Mouse (Mus musculus): Measurements from ENCODE around the gene Cux2. TPM values are rescaled to one million over a fixed set of nuclear protein-coding genes. Genes with fewer than 3 reads are reported as not detected.

Gene Cux2
- polyA plus RNA-seq, 1 experiment from 2014 or later: 9.9 TPM

DNA sequence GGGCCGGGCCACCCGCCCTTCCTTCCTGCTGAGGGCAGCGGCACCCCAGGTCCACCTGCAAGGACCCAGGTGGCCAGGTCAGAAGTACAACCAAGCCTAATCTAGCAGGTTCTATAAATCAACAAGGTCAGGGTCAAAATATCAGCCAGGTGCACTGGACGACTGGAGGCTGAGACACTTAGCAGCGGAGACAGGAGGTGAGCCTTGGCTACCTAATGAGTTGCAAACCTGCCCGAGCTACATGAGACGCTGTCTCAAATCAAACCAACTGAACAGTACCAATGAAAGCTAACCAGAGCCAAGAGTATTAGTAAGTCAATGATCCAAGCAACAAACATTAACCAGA is 210.8 kb downstream of the Cux2 start:
- 0 out of 2 replicates have a peak, but pooled peaks cover 3% of the 10 kb centered on the region for H3K27me3 ChIP-seq
- peaks cover 67% of the 10 kb centered on the region for H3K4me1 ChIP-seq
- peak overlapping the region; percentile 50 for H3K9ac ChIP-seq
- no peaks in the 10 kb centered on the region for H3K9me3 ChIP-seq (replicated peaks)
- 21% methylated on average over 7 of the region's 7 CpGs for WGBS
- H3K4me2 ChIP-seq: peak overlapping the region; percentile 95
- H3K27ac ChIP-seq: peak overlapping the region; percentile 89
- no peak for ATAC-seq (replicated peaks; ENCODE audit: low FRiP score)
- peak overlapping the region; percentile 75 for H3K4me3 ChIP-seq (replicated peaks)
- H3K36me3 ChIP-seq: no peaks in the 10 kb centered on the region

GRCm38 (mm10) chr5:121838341-121839127 is 211.4 kb downstream of the Cux2 start:
- Histone ChIP-seq H3K4me3 (replicated peaks) (peak overlapping the region; percentile 75), H3K27ac (peak overlapping the region; percentile 89), H3K9me3 (replicated peaks) (no peaks in the 10 kb centered on the region), H3K4me1 (peaks cover 67% of the 10 kb centered on the region), H3K4me2 (peak overlapping the region; percentile 95), H3K36me3 (no peaks in the 10 kb centered on the region), H3K9ac (peak overlapping the region; percentile 50), H3K27me3 (no peaks in the 10 kb centered on the region)
- 1% methylated on average over 44 of the region's 46 CpGs for WGBS
- no peak for ATAC-seq (replicated peaks; ENCODE audit: low FRiP score)

- H3K4me3 ChIP-seq (replicated peaks): peak within 1 kb of the TSS; percentile 75
- H3K27me3 ChIP-seq: no peaks in the 10 kb centered on the region
- no peaks in the 10 kb centered on the region for H3K9me3 ChIP-seq (replicated peaks)
- no peaks in the 10 kb centered on the region for H3K36me3 ChIP-seq
- peak within 1 kb of the TSS; percentile 65 for H3K9ac ChIP-seq
- peaks cover 67% of the 10 kb centered on the region for H3K4me1 ChIP-seq
- peak within 1 kb of the TSS; percentile 89 for H3K27ac ChIP-seq
- peak; percentile 20 for ATAC-seq (replicated peaks; ENCODE audit: low FRiP score)
- peak within 1 kb of the TSS; percentile 95 for H3K4me2 ChIP-seq
- WGBS: 2% methylated on average over 35 of the region's 35 CpGs
Observed at GRCm38 (mm10) chr5:121837441-121838340, 212.2 kb downstream of the Cux2 start, which contains the start of gene Sh2b3. TSS of gene Sh2b3 (minus strand) at chr5:121837646.

- ATAC-seq (replicated peaks; ENCODE audit: low FRiP score): peak; percentile 66
Observed at GRCm38 (mm10) chr5:121836692-121837415, 213.0 kb downstream of the Cux2 start.

DNA sequence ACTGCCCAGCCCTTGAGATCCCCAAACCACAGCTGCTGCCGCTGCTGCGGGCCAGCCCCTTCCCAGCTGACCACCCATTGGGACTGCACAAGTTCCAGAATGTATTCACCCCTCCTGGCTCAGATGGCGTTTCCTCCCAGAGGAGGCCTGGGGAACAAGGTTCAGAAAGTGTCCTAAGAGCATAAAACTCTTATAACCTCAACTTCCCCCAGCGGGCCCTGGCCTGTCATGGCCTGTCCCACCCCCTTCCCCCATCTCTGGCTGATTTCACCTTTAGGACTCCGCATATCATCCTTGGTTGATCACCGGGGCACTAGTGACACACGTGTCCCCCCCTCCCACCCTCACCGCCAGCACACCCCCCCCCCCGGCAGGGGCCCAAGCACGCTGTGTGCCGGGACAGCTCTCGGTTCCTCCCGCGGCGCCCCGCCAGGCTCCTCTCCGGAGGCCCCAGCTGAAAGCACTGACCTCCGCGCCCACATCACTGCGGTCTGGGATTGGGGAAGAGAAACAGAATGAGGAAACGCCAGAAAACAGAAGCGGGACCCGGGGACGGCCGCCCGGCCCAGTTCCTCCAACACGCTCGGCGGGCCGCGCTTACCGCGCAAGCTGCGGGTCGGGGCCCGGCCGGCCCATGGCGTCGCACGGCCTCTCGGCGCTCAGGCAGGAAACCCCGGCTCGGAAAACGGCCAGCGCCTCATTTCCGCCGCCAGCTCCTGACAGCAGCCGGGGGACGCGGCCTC is 213.8 kb downstream of the Cux2 start:
- peak overlapping the region; percentile 65 for H3K9ac ChIP-seq
- H3K4me3 ChIP-seq (replicated peaks): peak overlapping the region; percentile 75
- peak overlapping the region; percentile 95 for H3K4me2 ChIP-seq
- peaks cover 7% of the 10 kb centered on the region; the same call in 1 of the 2 replicates for H3K36me3 ChIP-seq
- no peaks in the 10 kb centered on the region for H3K9me3 ChIP-seq (replicated peaks)
- peak overlapping the region; percentile 89 for H3K27ac ChIP-seq
- under 1% methylated on average over 50 of the region's 51 CpGs for WGBS
- no peaks in the 10 kb centered on the region for H3K27me3 ChIP-seq
- H3K4me1 ChIP-seq: peaks cover 67% of the 10 kb centered on the region
- peak; percentile 18 for ATAC-seq (replicated peaks; ENCODE audit: low FRiP score)

More at GRCm38 (mm10) chr5:121836692-121837415, 213.0 kb downstream of the Cux2 start:
- Histone ChIP-seq H3K27me3 (no peaks in the 10 kb centered on the region), H3K4me2 (peak overlapping the region; percentile 95), H3K27ac (peak overlapping the region; percentile 89), H3K4me1 (peaks cover 67% of the 10 kb centered on the region), H3K9me3 (replicated peaks) (no peaks in the 10 kb centered on the region), H3K4me3 (replicated peaks) (peak overlapping the region; percentile 75), H3K36me3 (0 out of 2 replicates have a peak, but pooled peaks cover 3% of the 10 kb centered on the region), H3K9ac (peak overlapping the region; percentile 65)
- under 1% methylated on average over 63 of the region's 77 CpGs for WGBS

DNA sequence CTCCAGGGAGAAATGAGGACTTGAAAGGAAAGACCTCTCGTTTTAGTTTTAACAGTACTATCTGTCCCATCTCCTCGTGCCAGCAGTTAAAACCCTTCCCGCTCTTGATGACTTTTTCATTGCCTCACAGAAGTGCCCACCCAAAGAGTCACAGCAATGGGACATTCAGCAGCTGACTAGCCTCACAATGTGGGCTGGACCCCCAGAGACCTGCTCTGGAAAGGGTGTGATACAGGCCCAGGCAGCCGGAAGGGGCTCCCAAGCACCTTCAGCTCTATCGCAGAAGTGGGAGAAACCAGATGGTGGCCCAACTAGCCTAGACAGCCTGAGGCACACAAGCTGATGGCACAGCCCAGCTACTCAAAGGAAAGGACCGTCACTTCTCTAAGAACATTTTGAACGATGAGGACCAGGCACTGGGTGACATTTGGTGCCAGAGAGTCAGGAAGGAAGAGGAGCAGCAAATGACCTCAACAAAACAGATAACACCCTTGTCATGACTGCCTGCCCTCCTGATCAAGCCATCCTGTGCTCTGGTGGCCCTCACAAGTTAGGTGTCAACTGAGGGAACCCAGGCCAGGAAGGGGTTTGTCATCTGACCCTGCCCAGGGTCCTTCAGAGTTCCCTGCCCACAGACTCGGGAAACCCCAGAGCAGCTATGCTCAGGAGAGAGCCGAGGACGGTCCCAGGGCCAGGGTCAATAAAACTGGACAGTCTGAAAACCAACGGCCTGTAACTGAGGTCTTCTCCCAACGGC is 214.7 kb downstream of the Cux2 start:
- H3K27ac ChIP-seq: peak overlapping the region; percentile 89
- 10% methylated on average over 12 of the region's 12 CpGs for WGBS
- H3K36me3 ChIP-seq: peaks cover 8% of the 10 kb centered on the region; the same call in 1 of the 2 replicates
- H3K9ac ChIP-seq: peak overlapping the region; percentile 65
- no peaks in the 10 kb centered on the region for H3K9me3 ChIP-seq (replicated peaks)
- peak overlapping the region; percentile 75 for H3K4me3 ChIP-seq (replicated peaks)
- no peaks in the 10 kb centered on the region for H3K27me3 ChIP-seq
- peak overlapping the region; percentile 95 for H3K4me2 ChIP-seq
- H3K4me1 ChIP-seq: peaks cover 67% of the 10 kb centered on the region
- no peak for ATAC-seq (replicated peaks; ENCODE audit: low FRiP score)

- ATAC-seq (replicated peaks; ENCODE audit: low FRiP score): no peak
- 48% methylated on average over 7 of the region's 7 CpGs for WGBS
- Histone ChIP-seq H3K27me3 (0 out of 2 replicates have a peak, but pooled peaks cover 4% of the 10 kb centered on the region), H3K4me1 (peaks cover 69% of the 10 kb centered on the region), H3K36me3 (peaks cover 8% of the 10 kb centered on the region; the same call in 1 of the 2 replicates), H3K9me3 (replicated peaks) (no peaks in the 10 kb centered on the region), H3K4me3 (replicated peaks) (peak overlapping the region; percentile 75), H3K27ac (peak overlapping the region; percentile 89), H3K9ac (no peak overlapping the region), H3K4me2 (peak overlapping the region; percentile 95)
Observed at GRCm38 (mm10) chr5:121834241-121834606, 215.7 kb downstream of the Cux2 start.

DNA sequence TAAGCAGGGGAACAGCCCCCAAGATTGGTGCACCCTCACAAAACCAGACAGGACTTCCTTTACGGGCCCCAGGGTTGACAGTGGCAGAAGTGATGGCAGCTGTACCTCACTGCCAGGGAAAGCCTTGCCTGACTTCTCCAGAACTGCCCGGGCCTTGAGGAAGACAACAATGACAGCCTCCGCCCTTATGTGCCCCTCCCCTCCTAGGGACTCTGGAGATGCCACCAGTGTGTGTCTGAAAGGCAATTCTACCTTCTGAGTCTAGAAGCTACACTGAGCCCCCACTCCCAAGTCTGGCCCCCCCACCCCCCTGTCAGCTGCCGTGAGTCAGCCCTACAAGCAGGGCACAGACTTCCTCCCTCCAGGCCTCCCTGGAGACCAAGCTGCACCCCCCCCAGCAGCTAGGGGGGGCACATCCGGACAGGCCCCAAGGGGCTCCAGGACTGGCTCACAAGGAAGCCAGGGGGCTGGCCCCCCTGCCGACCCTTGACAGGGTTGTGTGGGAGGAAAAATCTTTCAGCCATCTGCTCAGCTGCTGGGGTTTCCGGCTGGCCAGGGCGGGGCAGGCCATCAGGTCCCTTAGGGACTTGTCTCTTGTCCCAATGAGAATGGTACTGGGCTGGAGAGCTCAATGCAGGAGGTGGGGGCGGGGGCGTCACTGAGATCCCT is 216.2 kb downstream of the Cux2 start:
- Histone ChIP-seq H3K27ac (peak overlapping the region; percentile 89), H3K4me3 (replicated peaks) (peak overlapping the region; percentile 75), H3K4me1 (peaks cover 69% of the 10 kb centered on the region), H3K27me3 (0 out of 2 replicates have a peak, but pooled peaks cover 4% of the 10 kb centered on the region), H3K4me2 (peak overlapping the region; percentile 95), H3K9me3 (replicated peaks) (no peaks in the 10 kb centered on the region), H3K9ac (peak overlapping the region; percentile 24; the same call in 1 of the 2 replicates), H3K36me3 (peaks cover 8% of the 10 kb centered on the region; the same call in 1 of the 2 replicates)
- 21% methylated on average over 10 of the region's 10 CpGs for WGBS
- peak; percentile 20; the same call in 1 of the 2 replicates for ATAC-seq (replicated peaks; ENCODE audit: low FRiP score)

- peak overlapping the region; percentile 89 for H3K27ac ChIP-seq
- ATAC-seq (replicated peaks; ENCODE audit: low FRiP score): no peak
- no peaks in the 10 kb centered on the region for H3K9me3 ChIP-seq (replicated peaks)
- H3K4me2 ChIP-seq: peak overlapping the region; percentile 95
- 64% methylated on average over 2 of the region's 2 CpGs for WGBS
- H3K4me3 ChIP-seq (replicated peaks): peak overlapping the region; percentile 75
- H3K9ac ChIP-seq: peak overlapping the region; percentile 24; the same call in 1 of the 2 replicates
- H3K36me3 ChIP-seq: peaks cover 12% of the 10 kb centered on the region
- H3K27me3 ChIP-seq: 0 out of 2 replicates have a peak, but pooled peaks cover 4% of the 10 kb centered on the region
- peaks cover 69% of the 10 kb centered on the region for H3K4me1 ChIP-seq
Observed at GRCm38 (mm10) chr5:121833159-121833558, 216.7 kb downstream of the Cux2 start.

All from kidney, embryonic 15.5 days (tissue).